Mouse (Mus musculus) cerebral cortex, adult 2 months (tissue): ENCODE data around the gene Idh3a.

ENCODE experiments used
- WGBS: fragments of 180-500 bp; shearing (Covaris S2); methylation state at CpG from one replicate; pipeline ENCODE4 v1.1.7; 2018; 5-methylcytosine and 5-hydroxymethylcytosine counted together

Gene Idh3a

GRCm38 (mm10) chr9:54649360-54649759, 63.2 kb downstream of the Idh3a start:
- 90% methylated on average over 1 of the region's 1 CpGs for WGBS

GRCm38 (mm10) chr9:54652778-54653177, 66.6 kb downstream of the Idh3a start:
- 56% methylated on average over 2 of the region's 2 CpGs for WGBS
